Mouse (Mus musculus): ENCODE measurements at regions not wholly inside any gene's neighbourhood (a gene's known extent, or its start where the extent isn't known, plus 50 kb on each side); places are given as distances from the start of the nearest gene placed in this dataset.

GRCm38 (mm10) chr10:98231705-98232235 lies 505.2 kb upstream of the C030005K15Rik start:
- WGBS (ENCODE audit: insufficient replicate concordance) = 65% methylated on average over 4 of the region's 4 CpGs
- ATAC-seq (no peak), DNase-seq (no peak)
- Histone ChIP-seq H3K36me3 (replicated peaks; ENCODE audit: insufficient read depth, low read length) (no peaks in the 10 kb centered on the region), H3K4me2 (ENCODE audit: low read depth, low read length) (no peak overlapping the region), H3K4me3 (ENCODE audit: low read depth, low read length) (no peak overlapping the region), H3K4me1 (ENCODE audit: insufficient read depth) (no peaks in the 10 kb centered on the region), H3K27ac (ENCODE audit: low read depth) (no peak overlapping the region), H3K27me3 (ENCODE audit: insufficient read depth, low read length) (no peaks in the 10 kb centered on the region), H3K9ac (replicated peaks) (no peak overlapping the region), H3K9me3 (ENCODE audit: low read length) (no peaks in the 10 kb centered on the region)
- TF ChIP-seq CTCF (IDR thresholded peaks at IDR 0.05; ENCODE audit: low read depth) (no peak), EP300 (IDR thresholded peaks at IDR 0.05; ENCODE audit: low read depth) (no peak)

- Histone ChIP-seq H3K4me2 (ENCODE audit: low read depth, low read length) (no peak overlapping the region), H3K9ac (replicated peaks) (no peak overlapping the region), H3K36me3 (replicated peaks; ENCODE audit: insufficient read depth, low read length) (no peaks in the 10 kb centered on the region), H3K27me3 (ENCODE audit: insufficient read depth, low read length) (no peaks in the 10 kb centered on the region), H3K4me1 (ENCODE audit: insufficient read depth) (no peaks in the 10 kb centered on the region), H3K9me3 (ENCODE audit: low read length) (no peaks in the 10 kb centered on the region), H3K4me3 (ENCODE audit: low read depth, low read length) (no peak overlapping the region), H3K27ac (ENCODE audit: low read depth) (no peak overlapping the region)
- DNase-seq = no peak
- no peak for ATAC-seq
- no peak for TF ChIP-seq EP300 (IDR thresholded peaks at IDR 0.05; ENCODE audit: low read depth)
- no peak for TF ChIP-seq CTCF (IDR thresholded peaks at IDR 0.05; ENCODE audit: low read depth)
- WGBS (ENCODE audit: insufficient replicate concordance) = 59% methylated on average over 1 of the region's 1 CpGs
Observed at GRCm38 (mm10) chr10:98248311-98248710, 521.8 kb upstream of the C030005K15Rik start.

GRCm38 (mm10) chr10:98257980-98258707 lies 531.6 kb upstream of the C030005K15Rik start:
- WGBS (ENCODE audit: insufficient replicate concordance) = 66% methylated on average over 4 of the region's 4 CpGs
- Histone ChIP-seq H3K27me3 (ENCODE audit: insufficient read depth, low read length) (no peaks in the 10 kb centered on the region), H3K9ac (replicated peaks) (no peak overlapping the region), H3K4me1 (ENCODE audit: insufficient read depth) (no peaks in the 10 kb centered on the region), H3K36me3 (replicated peaks; ENCODE audit: insufficient read depth, low read length) (no peaks in the 10 kb centered on the region), H3K27ac (ENCODE audit: low read depth) (no peak overlapping the region), H3K4me2 (ENCODE audit: low read depth, low read length) (no peak overlapping the region), H3K9me3 (ENCODE audit: low read length) (no peaks in the 10 kb centered on the region), H3K4me3 (ENCODE audit: low read depth, low read length) (no peak overlapping the region)
- DNase-seq (no peak), ATAC-seq (no peak)
- TF ChIP-seq CTCF (IDR thresholded peaks at IDR 0.05; ENCODE audit: low read depth) (no peak), EP300 (IDR thresholded peaks at IDR 0.05; ENCODE audit: low read depth) (no peak)

GRCm38 (mm10) chr10:98259283-98259682 lies 532.7 kb upstream of the C030005K15Rik start:
- Histone ChIP-seq H3K27ac (ENCODE audit: low read depth) (no peak overlapping the region), H3K36me3 (replicated peaks; ENCODE audit: insufficient read depth, low read length) (no peaks in the 10 kb centered on the region), H3K4me2 (ENCODE audit: low read depth, low read length) (no peak overlapping the region), H3K4me3 (ENCODE audit: low read depth, low read length) (no peak overlapping the region), H3K4me1 (ENCODE audit: insufficient read depth) (no peaks in the 10 kb centered on the region), H3K9ac (replicated peaks) (no peak overlapping the region), H3K9me3 (ENCODE audit: low read length) (no peaks in the 10 kb centered on the region), H3K27me3 (ENCODE audit: insufficient read depth, low read length) (no peaks in the 10 kb centered on the region)
- TF ChIP-seq CTCF (IDR thresholded peaks at IDR 0.05; ENCODE audit: low read depth) (no peak), EP300 (IDR thresholded peaks at IDR 0.05; ENCODE audit: low read depth) (no peak)
- ATAC-seq = no peak
- no peak for DNase-seq
- 88% methylated on average over 4 of the region's 4 CpGs for WGBS (ENCODE audit: insufficient replicate concordance)

GRCm38 (mm10) chr10:98268511-98268910 lies 542.0 kb upstream of the C030005K15Rik start:
- DNase-seq = no peak
- 78% methylated on average over 3 of the region's 3 CpGs for WGBS (ENCODE audit: insufficient replicate concordance)

GRCm38 (mm10) chr10:98291617-98292016 lies 565.1 kb upstream of the C030005K15Rik start:
- ATAC-seq (no peak), DNase-seq (no peak)
- no peaks in the 10 kb centered on the region for H3K4me1 ChIP-seq (ENCODE audit: insufficient read depth)
- 48% methylated on average over 4 of the region's 4 CpGs for WGBS (ENCODE audit: insufficient replicate concordance)
- no peak overlapping the region for H3K9ac ChIP-seq (replicated peaks)
- TF ChIP-seq EP300 (IDR thresholded peaks at IDR 0.05; ENCODE audit: low read depth) (no peak), CTCF (IDR thresholded peaks at IDR 0.05; ENCODE audit: low read depth) (no peak)
- H3K36me3 ChIP-seq (replicated peaks; ENCODE audit: insufficient read depth, low read length) = no peaks in the 10 kb centered on the region
- H3K27ac ChIP-seq (ENCODE audit: low read depth) = no peak overlapping the region
- H3K9me3 ChIP-seq (ENCODE audit: low read length) = no peaks in the 10 kb centered on the region
- no peak overlapping the region for H3K4me2 ChIP-seq (ENCODE audit: low read depth, low read length)
- no peaks in the 10 kb centered on the region for H3K27me3 ChIP-seq (ENCODE audit: insufficient read depth, low read length)
- no peak overlapping the region for H3K4me3 ChIP-seq (ENCODE audit: low read depth, low read length)

More at GRCm38 (mm10) chr10:98268511-98268910, 542.0 kb upstream of the C030005K15Rik start:
- Histone ChIP-seq H3K9ac (replicated peaks) (no peak overlapping the region), H3K4me1 (ENCODE audit: insufficient read depth) (no peaks in the 10 kb centered on the region), H3K27ac (ENCODE audit: low read depth) (no peak overlapping the region), H3K4me2 (ENCODE audit: low read depth, low read length) (no peak overlapping the region), H3K27me3 (ENCODE audit: insufficient read depth, low read length) (no peaks in the 10 kb centered on the region), H3K36me3 (replicated peaks; ENCODE audit: insufficient read depth, low read length) (no peaks in the 10 kb centered on the region), H3K4me3 (ENCODE audit: low read depth, low read length) (no peak overlapping the region), H3K9me3 (ENCODE audit: low read length) (no peaks in the 10 kb centered on the region)
- no peak for TF ChIP-seq CTCF (IDR thresholded peaks at IDR 0.05; ENCODE audit: low read depth)
- TF ChIP-seq EP300 (IDR thresholded peaks at IDR 0.05; ENCODE audit: low read depth) = no peak
- no peak for ATAC-seq

Data from liver, postnatal 0 days (tissue).